Mouse (Mus musculus) lung, postnatal 0 days (tissue): ENCODE results near the gene Ifnl3.

Source experiments
- CTCF ChIP-seq: IDR thresholded peaks from 2 replicates; pipeline ENCODE4 v1.5.1; 2016; ENCODE audit warnings: antibody characterized with exemption, mild to moderate bottlenecking
- EP300 ChIP-seq: IDR thresholded peaks from 2 replicates; pipeline ENCODE4 v1.6.1; 2016; ENCODE audit warnings: antibody characterized with exemption, mild to moderate bottlenecking, control low read depth

GRCm38 (mm10) chr7:28505585-28505984 is 17.1 kb upstream of the Ifnl3 start:
- TF ChIP-seq CTCF: no peak
- TF ChIP-seq EP300: no peak
